Mouse (Mus musculus): ENCODE results near the gene Btbd1. TPM values are rescaled to one million over a fixed set of nuclear protein-coding genes. Genes with fewer than 3 reads are reported as not detected.
"Not testable (repeated sequence)": the region's sequence is repeated elsewhere in the genome, so short reads cannot be mapped to it uniquely, and the experiment has no call there.

The Btbd1 gene
- polyA plus RNA-seq, 1 experiment from 2014 or later = 100 TPM

GRCm38 (mm10) chr7:81845313-81845712 lies 16.1 kb upstream of the Btbd1 start:
- 85% methylated on average over 3 of the region's 3 CpGs for WGBS
- DNase-seq (ENCODE audit: low spot score) = no peak
- no peaks in the 10 kb centered on the region for H3K4me1 ChIP-seq (ENCODE audit: control insufficient read depth, insufficient read depth, low read length)

GRCm38 (mm10) chr7:81844801-81845200 lies 15.6 kb upstream of the Btbd1 start:
- Histone ChIP-seq H3K4me3 (ENCODE audit: low read depth, low read length) (no peak overlapping the region), H3K27ac (ENCODE audit: low read depth, low read length) (no peak overlapping the region), H3K4me1 (ENCODE audit: control insufficient read depth, insufficient read depth, low read length) (no peaks in the 10 kb centered on the region), H3K27me3 (ENCODE audit: control insufficient read depth, insufficient read depth, low read length) (no peaks in the 10 kb centered on the region), H3K9ac (ENCODE audit: low read length) (no peak overlapping the region), H3K36me3 (ENCODE audit: control insufficient read depth, insufficient read depth, low read length) (no peaks in the 10 kb centered on the region), H3K4me2 (ENCODE audit: low read depth) (no peak overlapping the region), H3K9me3 (ENCODE audit: control insufficient read depth, low read length) (no peaks in the 10 kb centered on the region)
- 83% methylated on average over 11 of the region's 11 CpGs for WGBS
- DNase-seq (ENCODE audit: low spot score) (no peak), ATAC-seq (ENCODE audit: insufficient read depth, low FRiP score, low TSS enrichment) (no peak)

More at GRCm38 (mm10) chr7:81845313-81845712, 16.1 kb upstream of the Btbd1 start:
- H3K4me3 ChIP-seq (ENCODE audit: low read depth, low read length) = no peak overlapping the region
- H3K9me3 ChIP-seq (ENCODE audit: control insufficient read depth, low read length) = no peaks in the 10 kb centered on the region
- no peaks in the 10 kb centered on the region for H3K36me3 ChIP-seq (ENCODE audit: control insufficient read depth, insufficient read depth, low read length)
- no peak for ATAC-seq (ENCODE audit: insufficient read depth, low FRiP score, low TSS enrichment)
- H3K9ac ChIP-seq (ENCODE audit: low read length) = no peak overlapping the region
- H3K27me3 ChIP-seq (ENCODE audit: control insufficient read depth, insufficient read depth, low read length) = no peaks in the 10 kb centered on the region
- no peak overlapping the region for H3K4me2 ChIP-seq (ENCODE audit: low read depth)
- no peak overlapping the region for H3K27ac ChIP-seq (ENCODE audit: low read depth, low read length)

GRCm38 (mm10) chr7:81843903-81844302 lies 14.7 kb upstream of the Btbd1 start:
- no peak overlapping the region for H3K4me2 ChIP-seq (ENCODE audit: low read depth)
- no peaks in the 10 kb centered on the region for H3K9me3 ChIP-seq (ENCODE audit: control insufficient read depth, low read length)
- 80% methylated on average over 8 of the region's 8 CpGs for WGBS
- no peak for ATAC-seq (ENCODE audit: insufficient read depth, low FRiP score, low TSS enrichment)
- H3K4me1 ChIP-seq (ENCODE audit: control insufficient read depth, insufficient read depth, low read length) = no peaks in the 10 kb centered on the region
- no peak overlapping the region for H3K9ac ChIP-seq (ENCODE audit: low read length)
- no peak overlapping the region for H3K27ac ChIP-seq (ENCODE audit: low read depth, low read length)
- no peak for DNase-seq (ENCODE audit: low spot score)
- H3K36me3 ChIP-seq (ENCODE audit: control insufficient read depth, insufficient read depth, low read length) = no peaks in the 10 kb centered on the region
- no peaks in the 10 kb centered on the region for H3K27me3 ChIP-seq (ENCODE audit: control insufficient read depth, insufficient read depth, low read length)
- H3K4me3 ChIP-seq (ENCODE audit: low read depth, low read length) = no peak overlapping the region

GRCm38 (mm10) chr7:81842998-81843397 lies 13.8 kb upstream of the Btbd1 start:
- Histone ChIP-seq H3K27ac (ENCODE audit: low read depth, low read length) (no peak overlapping the region), H3K36me3 (ENCODE audit: control insufficient read depth, insufficient read depth, low read length) (no peaks in the 10 kb centered on the region), H3K4me1 (ENCODE audit: control insufficient read depth, insufficient read depth, low read length) (no peaks in the 10 kb centered on the region), H3K4me3 (ENCODE audit: low read depth, low read length) (no peak overlapping the region), H3K9me3 (ENCODE audit: control insufficient read depth, low read length) (no peaks in the 10 kb centered on the region), H3K9ac (ENCODE audit: low read length) (no peak overlapping the region), H3K4me2 (ENCODE audit: low read depth) (no peak overlapping the region), H3K27me3 (ENCODE audit: control insufficient read depth, insufficient read depth, low read length) (no peaks in the 10 kb centered on the region)
- WGBS = 76% methylated on average over 1 of the region's 1 CpGs
- DNase-seq (ENCODE audit: low spot score) = no peak
- no peak for ATAC-seq (ENCODE audit: insufficient read depth, low FRiP score, low TSS enrichment)

- Histone ChIP-seq H3K4me3 (ENCODE audit: low read depth, low read length) (no peak overlapping the region), H3K9me3 (ENCODE audit: control insufficient read depth, low read length) (no peaks in the 10 kb centered on the region), H3K27ac (ENCODE audit: low read depth, low read length) (no peak overlapping the region), H3K36me3 (ENCODE audit: control insufficient read depth, insufficient read depth, low read length) (no peaks in the 10 kb centered on the region), H3K4me1 (ENCODE audit: control insufficient read depth, insufficient read depth, low read length) (no peaks in the 10 kb centered on the region), H3K27me3 (ENCODE audit: control insufficient read depth, insufficient read depth, low read length) (no peaks in the 10 kb centered on the region), H3K9ac (ENCODE audit: low read length) (no peak overlapping the region), H3K4me2 (ENCODE audit: low read depth) (no peak overlapping the region)
- ATAC-seq (ENCODE audit: insufficient read depth, low FRiP score, low TSS enrichment) (no peak), DNase-seq (ENCODE audit: low spot score) (no peak)
- 89% methylated on average over 7 of the region's 7 CpGs for WGBS
Observed at GRCm38 (mm10) chr7:81842141-81842540, 12.9 kb upstream of the Btbd1 start.

DNA sequence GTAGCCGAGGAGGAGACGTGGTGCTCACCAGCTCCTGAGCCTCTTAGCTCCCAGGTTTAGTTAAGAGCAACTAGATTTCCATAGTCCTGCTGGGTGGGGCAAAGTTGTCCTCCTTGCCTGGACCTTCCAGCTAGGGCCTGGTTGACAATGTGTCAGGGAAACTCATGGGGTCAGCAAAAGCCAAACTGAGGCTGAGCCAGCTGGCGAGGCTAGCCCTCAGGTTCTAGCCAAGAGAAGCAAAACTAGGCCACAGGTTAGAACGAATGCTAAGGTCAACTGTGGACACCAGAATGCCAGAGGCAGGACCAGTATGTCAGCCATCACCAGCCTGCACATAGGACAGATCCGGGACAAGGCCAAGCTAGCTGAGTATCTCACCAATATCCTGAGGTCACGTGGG lies 12.2 kb upstream of the Btbd1 start:
- ATAC-seq (ENCODE audit: insufficient read depth, low FRiP score, low TSS enrichment) = no peak
- DNase-seq (ENCODE audit: low spot score) = no peak
- Histone ChIP-seq H3K9me3 (ENCODE audit: control insufficient read depth, low read length) (no peaks in the 10 kb centered on the region), H3K27me3 (ENCODE audit: control insufficient read depth, insufficient read depth, low read length) (no peaks in the 10 kb centered on the region), H3K36me3 (ENCODE audit: control insufficient read depth, insufficient read depth, low read length) (no peaks in the 10 kb centered on the region), H3K27ac (ENCODE audit: low read depth, low read length) (no peak overlapping the region), H3K9ac (ENCODE audit: low read length) (no peak overlapping the region), H3K4me2 (ENCODE audit: low read depth) (no peak overlapping the region), H3K4me1 (ENCODE audit: control insufficient read depth, insufficient read depth, low read length) (no peaks in the 10 kb centered on the region), H3K4me3 (ENCODE audit: low read depth, low read length) (no peak overlapping the region)
- 89% methylated on average over 6 of the region's 6 CpGs for WGBS

GRCm38 (mm10) chr7:81840661-81841181 lies 11.5 kb upstream of the Btbd1 start:
- Histone ChIP-seq H3K4me2 (ENCODE audit: low read depth) (no peak overlapping the region), H3K4me3 (ENCODE audit: low read depth, low read length) (no peak overlapping the region), H3K9ac (ENCODE audit: low read length) (no peak overlapping the region), H3K4me1 (ENCODE audit: control insufficient read depth, insufficient read depth, low read length) (no peaks in the 10 kb centered on the region), H3K36me3 (ENCODE audit: control insufficient read depth, insufficient read depth, low read length) (no peaks in the 10 kb centered on the region), H3K27me3 (ENCODE audit: control insufficient read depth, insufficient read depth, low read length) (no peaks in the 10 kb centered on the region), H3K9me3 (ENCODE audit: control insufficient read depth, low read length) (no peaks in the 10 kb centered on the region), H3K27ac (ENCODE audit: low read depth, low read length) (no peak overlapping the region)
- DNase-seq (ENCODE audit: low spot score) (no peak), ATAC-seq (ENCODE audit: insufficient read depth, low FRiP score, low TSS enrichment) (no peak)
- 69% methylated on average over 7 of the region's 7 CpGs for WGBS

DNA sequence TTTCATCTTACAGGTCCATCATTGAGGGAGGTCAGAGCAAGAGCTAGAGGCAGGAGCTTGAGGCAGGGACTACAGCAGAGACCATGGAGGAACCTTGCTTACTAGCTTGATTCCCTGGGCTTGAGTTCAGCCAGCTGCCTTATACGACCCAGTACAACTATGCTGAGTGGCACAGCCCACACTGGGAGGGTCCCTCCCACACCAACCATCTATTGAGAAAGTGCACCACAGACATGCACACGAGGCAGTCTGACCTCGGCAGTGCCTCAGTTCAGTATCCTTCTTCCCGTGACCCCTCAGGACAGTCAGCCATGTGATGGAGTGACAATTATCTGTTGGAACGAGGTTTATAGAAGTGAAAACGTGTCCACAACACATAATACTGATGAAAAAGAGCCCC lies 10.5 kb upstream of the Btbd1 start:
- Histone ChIP-seq H3K27ac (ENCODE audit: low read depth, low read length) (no peak overlapping the region), H3K27me3 (ENCODE audit: control insufficient read depth, insufficient read depth, low read length) (no peaks in the 10 kb centered on the region), H3K36me3 (ENCODE audit: control insufficient read depth, insufficient read depth, low read length) (no peaks in the 10 kb centered on the region), H3K9ac (ENCODE audit: low read length) (no peak overlapping the region), H3K4me3 (ENCODE audit: low read depth, low read length) (no peak overlapping the region), H3K4me2 (ENCODE audit: low read depth) (no peak overlapping the region), H3K4me1 (ENCODE audit: control insufficient read depth, insufficient read depth, low read length) (no peaks in the 10 kb centered on the region), H3K9me3 (ENCODE audit: control insufficient read depth, low read length) (no peaks in the 10 kb centered on the region)
- DNase-seq (ENCODE audit: low spot score) (no peak), ATAC-seq (ENCODE audit: insufficient read depth, low FRiP score, low TSS enrichment) (no peak)
- WGBS = 69% methylated on average over 6 of the region's 6 CpGs

DNA sequence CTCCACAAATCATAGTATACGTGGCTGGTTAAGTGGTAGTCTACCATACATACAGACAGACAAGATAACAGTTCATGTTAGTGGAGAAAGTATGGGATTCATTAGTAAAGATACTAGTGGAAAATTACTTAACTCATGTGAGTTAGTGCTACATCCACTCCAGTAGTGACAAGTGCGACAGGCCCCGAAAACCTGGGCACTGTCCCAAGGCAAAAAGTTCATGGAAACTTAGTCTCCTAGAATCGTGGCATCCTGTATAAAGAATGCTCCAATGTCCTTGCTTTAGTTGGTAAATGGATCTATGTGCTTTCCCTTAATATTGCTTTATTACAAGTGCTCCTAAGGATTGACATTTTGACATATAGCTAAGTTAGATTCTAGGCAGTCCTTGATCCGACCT lies 8.5 kb upstream of the Btbd1 start:
- H3K4me2 ChIP-seq (ENCODE audit: low read depth); H3K27me3 ChIP-seq (ENCODE audit: control insufficient read depth, insufficient read depth, low read length); DNase-seq (ENCODE audit: low spot score); H3K4me1 ChIP-seq (ENCODE audit: control insufficient read depth, insufficient read depth, low read length); H3K9ac ChIP-seq (ENCODE audit: low read length); ATAC-seq (ENCODE audit: insufficient read depth, low FRiP score, low TSS enrichment); H3K27ac ChIP-seq (ENCODE audit: low read depth, low read length); H3K36me3 ChIP-seq (ENCODE audit: control insufficient read depth, insufficient read depth, low read length); H3K9me3 ChIP-seq (ENCODE audit: control insufficient read depth, low read length); H3K4me3 ChIP-seq (ENCODE audit: low read depth, low read length): not testable (repeated sequence)
- 87% methylated on average over 5 of the region's 5 CpGs for WGBS

Data from neural tube, embryonic 11.5 days (tissue).